Mouse (Mus musculus): ENCODE results near the gene Klf11.

Gene Klf11

DNA sequence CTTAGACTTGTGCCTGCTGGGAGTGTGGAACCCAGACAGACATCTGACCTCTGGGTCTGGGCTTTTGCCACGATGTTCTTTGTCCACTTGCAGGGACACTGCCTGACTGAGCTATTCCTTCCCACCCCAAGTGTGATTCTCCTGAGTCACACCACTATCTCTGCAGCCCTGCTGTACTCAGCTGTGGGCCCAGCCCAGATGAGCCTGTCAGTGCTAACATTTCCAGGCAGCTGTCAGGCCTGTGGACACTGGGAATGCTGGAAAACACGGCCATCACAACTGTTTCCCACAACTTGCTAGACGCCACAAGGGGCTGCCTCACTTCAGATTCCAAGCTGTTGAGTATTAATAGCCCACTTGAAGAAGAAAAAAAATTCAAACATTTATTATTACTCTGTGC is 51.9 kb downstream of the Klf11 start:
- no peak for DNase-seq (ENCODE audit: low spot score in 2 of 2)

DNA sequence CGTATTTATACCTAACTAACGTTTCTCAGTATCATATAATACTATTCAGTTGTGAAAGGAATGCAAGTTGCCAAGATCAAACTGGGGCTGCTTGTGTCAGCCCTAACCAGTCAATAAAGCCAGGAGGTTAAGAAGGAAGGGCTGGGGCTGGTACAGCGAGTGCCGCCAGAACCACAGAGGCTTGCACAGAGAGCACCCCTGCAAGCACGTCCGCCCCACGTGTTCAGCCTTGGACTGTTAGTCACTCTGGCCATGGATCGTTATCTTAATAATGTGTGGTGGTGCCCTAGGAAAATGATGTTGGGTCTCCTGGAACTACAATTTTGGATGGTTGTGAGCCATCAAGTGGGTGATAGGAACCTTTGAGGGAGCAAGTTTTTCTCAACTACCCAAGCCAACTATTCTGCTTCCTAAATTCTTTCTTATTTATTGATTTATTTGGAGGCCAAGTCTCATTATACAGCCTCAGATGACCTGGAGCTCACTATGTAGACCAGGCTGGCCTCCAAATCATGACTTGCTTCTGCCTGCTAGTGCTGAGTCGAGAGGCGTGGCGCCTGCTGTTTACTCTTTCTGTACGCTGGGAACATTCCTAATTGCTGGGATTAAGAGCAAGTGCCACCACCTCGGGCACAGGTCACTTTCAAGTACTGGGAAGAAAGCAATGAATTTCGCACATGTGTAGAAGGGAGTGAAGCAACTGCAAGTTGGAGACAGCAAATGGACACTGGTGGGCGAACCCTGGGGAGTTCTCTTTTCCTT is 54.6 kb downstream of the Klf11 start:
- no peak for DNase-seq (ENCODE audit: low spot score in 2 of 2)

- peak in 1 of 2 experiments; percentile 36 for DNase-seq (ENCODE audit: low spot score in 2 of 2)
Measured at GRCm38 (mm10) chr12:24706764-24707479, 55.8 kb downstream of the Klf11 start.

DNA sequence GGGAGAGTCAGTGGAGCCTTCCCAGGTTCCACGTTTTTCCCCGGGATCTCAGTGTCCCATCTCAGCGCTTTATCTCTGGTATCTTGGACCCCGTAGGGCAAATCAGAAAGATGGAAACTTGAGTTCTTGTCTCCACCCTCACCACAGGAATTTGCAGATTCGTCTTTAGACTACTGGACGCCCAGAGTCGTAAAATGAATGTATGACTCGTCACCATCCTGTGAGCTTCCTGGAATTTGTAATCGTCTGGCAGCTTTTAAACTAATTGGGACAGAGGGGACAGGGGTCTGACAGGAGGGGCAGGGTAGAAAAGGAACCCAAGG is 56.4 kb downstream of the Klf11 start:
- no peak for DNase-seq (ENCODE audit: low spot score in 2 of 2)

DNA sequence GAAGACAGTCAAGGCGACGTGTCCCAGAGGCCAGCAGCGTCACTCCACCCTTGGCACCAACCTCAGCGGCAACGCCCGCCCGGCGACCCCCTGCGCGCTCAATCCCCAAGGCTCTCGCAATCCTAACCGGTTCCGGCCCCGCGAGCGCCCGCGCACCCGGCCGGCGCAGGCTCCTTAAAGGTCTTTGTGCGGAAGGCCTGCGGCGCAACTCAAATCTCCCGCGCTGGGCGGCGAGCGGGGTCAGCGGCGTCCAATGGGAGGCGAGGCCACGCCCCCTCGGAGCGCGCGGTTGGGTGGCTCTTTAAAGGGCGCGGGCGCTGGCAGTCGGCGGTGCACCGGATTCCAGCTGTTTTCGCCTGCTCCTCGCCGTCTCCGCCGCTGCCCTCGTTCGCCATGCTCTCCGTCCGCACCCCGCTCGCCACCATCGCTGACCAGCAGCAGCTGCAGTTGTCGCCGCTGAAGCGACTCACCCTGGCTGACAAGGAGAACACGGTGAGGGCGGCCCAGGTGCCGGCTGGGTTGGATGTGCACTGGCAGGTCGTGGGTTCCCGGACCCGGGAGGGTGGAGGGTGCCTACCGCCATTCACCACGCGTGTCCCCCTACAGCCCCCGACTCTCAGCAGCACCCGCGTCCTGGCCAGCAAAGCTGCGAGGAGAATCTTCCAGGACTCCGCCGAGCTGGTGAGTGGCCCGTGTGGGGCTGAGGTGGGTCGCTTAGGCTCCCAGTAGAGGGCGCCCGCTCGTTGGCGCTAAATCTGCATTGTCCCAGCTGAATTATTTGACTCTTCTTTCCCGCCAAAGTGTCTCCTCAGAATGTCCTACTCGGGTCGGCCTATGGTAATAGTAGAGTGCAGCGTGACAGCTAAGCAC is 57.1 kb downstream of the Klf11 start, which contains the start of gene Rrm2:
Gene Rrm2 (plus strand): TSS at position 288 of the 870 bp plus-strand sequence.
- peak; percentile 89 to 96 for DNase-seq (ENCODE audit: low spot score in 2 of 2)

DNA sequence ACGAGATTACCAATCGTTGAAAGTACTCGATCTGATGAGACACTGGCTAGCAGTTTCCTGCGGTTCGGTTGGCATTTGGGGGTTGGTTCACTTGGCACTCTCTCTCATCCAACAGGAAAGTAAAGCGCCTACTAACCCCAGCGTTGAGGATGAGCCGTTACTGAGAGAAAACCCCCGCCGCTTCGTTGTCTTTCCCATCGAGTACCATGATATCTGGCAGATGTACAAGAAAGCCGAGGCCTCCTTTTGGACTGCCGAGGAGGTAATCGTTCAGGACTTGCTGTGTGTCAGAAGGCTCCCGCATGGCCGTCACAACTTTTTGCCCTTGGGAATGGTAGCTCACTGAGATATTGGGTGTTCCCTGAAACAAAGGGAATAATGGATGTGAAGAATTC is 57.7 kb downstream of the Klf11 start:
- DNase-seq (ENCODE audit: low spot score in 2 of 2): no peak

DNA sequence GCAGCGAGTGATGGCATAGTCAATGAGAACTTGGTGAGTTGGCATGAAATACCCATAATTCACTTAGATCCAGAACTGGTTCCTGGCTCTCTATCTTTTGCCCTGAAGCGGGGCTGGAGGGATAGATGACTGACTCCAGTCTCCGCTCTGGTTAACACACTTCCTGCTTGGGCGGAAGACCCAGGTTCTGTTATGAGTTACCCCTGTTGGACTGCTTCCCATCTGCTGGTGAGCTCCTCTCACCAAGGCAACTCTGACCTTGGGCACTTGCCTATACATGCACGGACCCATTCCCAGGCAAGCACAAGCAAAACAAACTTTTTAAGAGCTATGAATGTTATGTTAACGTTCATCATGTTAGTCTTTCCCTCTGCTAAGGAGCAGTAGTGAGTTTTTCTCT is 58.3 kb downstream of the Klf11 start:
- no peak for DNase-seq (ENCODE audit: low spot score in 2 of 2)

DNA sequence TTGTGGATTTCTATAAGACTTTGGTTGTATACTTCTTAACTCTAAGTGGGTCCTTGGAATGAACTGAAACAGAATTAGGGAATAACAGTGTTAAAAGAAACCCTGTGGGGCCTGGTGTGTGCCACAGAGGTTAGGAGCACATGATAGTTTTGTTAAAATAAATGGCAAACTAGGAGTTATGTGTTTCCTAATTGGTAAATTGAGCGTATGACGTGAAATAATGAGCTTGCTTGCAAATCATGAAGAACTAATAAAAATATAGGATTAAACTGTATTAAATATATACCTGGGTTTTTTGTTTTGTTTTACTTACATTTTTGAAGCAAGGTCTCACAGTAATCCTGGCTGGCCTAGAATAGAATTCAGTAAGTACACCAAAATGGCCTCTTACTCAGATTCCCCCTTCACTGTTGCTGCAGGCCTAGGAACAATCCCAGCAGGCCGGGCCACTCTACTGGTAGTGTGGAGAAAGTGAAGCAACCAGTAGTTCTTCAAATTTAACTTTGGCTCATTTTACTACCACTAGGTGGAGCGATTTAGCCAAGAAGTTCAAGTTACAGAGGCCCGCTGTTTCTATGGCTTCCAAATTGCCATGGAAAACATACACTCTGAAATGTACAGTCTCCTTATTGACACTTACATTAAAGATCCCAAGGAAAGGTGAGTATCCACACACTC is 58.9 kb downstream of the Klf11 start:
- DNase-seq (ENCODE audit: low spot score in 2 of 2): peak in 1 of 2 experiments; percentile 40

- DNase-seq (ENCODE audit: low spot score in 2 of 2): peak in 1 of 2 experiments; percentile 36
Measured at GRCm38 (mm10) chr12:24710672-24711071, 59.6 kb downstream of the Klf11 start.

Measured in cerebellum, postnatal 4 days (tissue).